Mouse (Mus musculus) c-Kit-positive CD71-positive TER-119-positive erythroid progenitor cells, embryonic 14.5 days (primary cell): Measurements from ENCODE around the gene Clip4.

ENCODE experiments used
- DNase-seq: peaks from one replicate; pipeline ENCODE4 v3.0.0-alpha.2; 2013; ENCODE audit warnings: low spot score

Clip4 gene

GRCm38 (mm10) chr17:71872976-71873375 is 104.7 kb downstream of the Clip4 start:
- DNase-seq: peak; percentile 28

- peak; percentile 44 for DNase-seq
Measured at GRCm38 (mm10) chr17:71874077-71874476, 105.8 kb downstream of the Clip4 start.

GRCm38 (mm10) chr17:71874795-71875194 is 106.5 kb downstream of the Clip4 start:
- no peak for DNase-seq

GRCm38 (mm10) chr17:71875492-71875891 is 107.2 kb downstream of the Clip4 start:
- no peak for DNase-seq

- DNase-seq: no peak
Measured at GRCm38 (mm10) chr17:71881369-71881768, 113.1 kb downstream of the Clip4 start.

- no peak for DNase-seq
Measured at GRCm38 (mm10) chr17:71909107-71909506, 140.8 kb downstream of the Clip4 start.

- no peak for DNase-seq
Measured at GRCm38 (mm10) chr17:71913188-71913587, 144.9 kb downstream of the Clip4 start.
